Mouse (Mus musculus): ENCODE measurements at regions not wholly inside any gene's neighbourhood (a gene's known extent, or its start where the extent isn't known, plus 50 kb on each side); places are given as distances from the start of the nearest gene placed in this dataset.

- Histone ChIP-seq H3K4me1 (ENCODE audit: control insufficient read depth, insufficient read depth, low read length) (no peaks in the 10 kb centered on the region), H3K27ac (replicated peaks; ENCODE audit: low read depth, low read length) (no peak overlapping the region), H3K9ac (ENCODE audit: low read length) (no peak overlapping the region), H3K27me3 (ENCODE audit: control insufficient read depth, insufficient read depth, low read length) (no peaks in the 10 kb centered on the region), H3K36me3 (ENCODE audit: control insufficient read depth, insufficient read depth, low read length) (no peaks in the 10 kb centered on the region), H3K4me3 (ENCODE audit: low read depth, low read length) (no peak overlapping the region), H3K4me2 (ENCODE audit: low read depth, severe bottlenecking) (no peak overlapping the region), H3K9me3 (ENCODE audit: control insufficient read depth, low read length) (no peaks in the 10 kb centered on the region)
- 94% methylated on average over 3 of the region's 3 CpGs for WGBS
- no peak for ATAC-seq (ENCODE audit: insufficient number of reproducible peaks, low FRiP score, low TSS enrichment, low read depth)
- no peak for DNase-seq (ENCODE audit: low spot score)
These were observed 58.9 kb upstream of the Crim1 start for GRCm38 (mm10) chr17:78141136-78141535.

GRCm38 (mm10) chr17:78142431-78142830, 57.6 kb upstream of the Crim1 start:
- no peak overlapping the region for H3K4me3 ChIP-seq (ENCODE audit: low read depth, low read length)
- H3K9me3 ChIP-seq (ENCODE audit: control insufficient read depth, low read length) = no peaks in the 10 kb centered on the region
- H3K4me2 ChIP-seq (ENCODE audit: low read depth, severe bottlenecking) = no peak overlapping the region
- H3K36me3 ChIP-seq (ENCODE audit: control insufficient read depth, insufficient read depth, low read length) = no peaks in the 10 kb centered on the region
- no peaks in the 10 kb centered on the region for H3K27me3 ChIP-seq (ENCODE audit: control insufficient read depth, insufficient read depth, low read length)
- 89% methylated on average over 7 of the region's 7 CpGs for WGBS
- H3K4me1 ChIP-seq (ENCODE audit: control insufficient read depth, insufficient read depth, low read length) = no peaks in the 10 kb centered on the region
- ATAC-seq (ENCODE audit: insufficient number of reproducible peaks, low FRiP score, low TSS enrichment, low read depth) (no peak), DNase-seq (ENCODE audit: low spot score) (no peak)
- H3K27ac ChIP-seq (replicated peaks; ENCODE audit: low read depth, low read length) = no peak overlapping the region
- no peak overlapping the region for H3K9ac ChIP-seq (ENCODE audit: low read length)

- Histone ChIP-seq H3K27ac (replicated peaks; ENCODE audit: low read depth, low read length) (no peak overlapping the region), H3K4me1 (ENCODE audit: control insufficient read depth, insufficient read depth, low read length) (no peaks in the 10 kb centered on the region), H3K9ac (ENCODE audit: low read length) (no peak overlapping the region), H3K4me3 (ENCODE audit: low read depth, low read length) (no peak overlapping the region), H3K4me2 (ENCODE audit: low read depth, severe bottlenecking) (no peak overlapping the region), H3K27me3 (ENCODE audit: control insufficient read depth, insufficient read depth, low read length) (no peaks in the 10 kb centered on the region), H3K9me3 (ENCODE audit: control insufficient read depth, low read length) (no peaks in the 10 kb centered on the region), H3K36me3 (ENCODE audit: control insufficient read depth, insufficient read depth, low read length) (no peaks in the 10 kb centered on the region)
- 51% methylated on average over 4 of the region's 4 CpGs for WGBS
- DNase-seq (ENCODE audit: low spot score) (no peak), ATAC-seq (ENCODE audit: insufficient number of reproducible peaks, low FRiP score, low TSS enrichment, low read depth) (no peak)
These were observed 54.7 kb upstream of the Crim1 start for GRCm38 (mm10) chr17:78145335-78145734.

All from limb, embryonic 11.5 days (tissue).